In the genomic region with DNA sequence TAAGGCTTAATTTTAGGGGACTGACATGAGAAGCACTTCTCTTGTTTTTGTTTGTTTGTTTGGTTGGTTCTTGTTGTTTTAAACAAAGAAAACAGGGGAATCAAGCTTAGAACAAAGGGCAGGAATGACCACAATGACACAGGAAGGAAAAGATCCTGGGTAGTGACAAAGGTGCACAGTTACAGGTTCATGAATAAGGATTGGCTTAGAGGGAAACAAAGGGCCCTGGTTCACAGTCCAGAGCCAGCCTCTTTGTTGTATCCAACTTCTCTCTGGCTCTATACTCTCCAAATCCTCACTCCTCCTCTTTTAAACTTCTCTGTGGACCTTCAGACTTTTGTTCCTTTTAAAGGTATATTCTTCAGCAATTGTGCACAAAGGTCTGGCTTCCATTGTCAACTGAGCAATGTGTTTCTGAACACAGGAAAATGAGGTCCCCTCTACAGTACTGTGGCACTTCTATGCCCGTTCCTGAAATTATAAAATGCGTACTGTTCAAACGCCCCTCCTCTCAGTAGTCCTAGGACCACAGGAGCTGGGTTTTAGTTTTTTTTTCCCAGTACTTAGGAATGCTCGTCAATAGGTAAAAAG, we compare ENCODE assay signal across 10 mouse cellular contexts. TPM values are rescaled to one million over a fixed set of nuclear protein-coding genes. Genes with fewer than 3 reads are reported as not detected.
DNase-seq lines count a peak whose midpoint lies in the region; ATAC-seq lines count a peak whose summit lies in the region.
"Had no signal": no experiment of that assay in that cellular context is flagged by ENCODE, and none has a peak within 500 bp of the region (broad histone marks: within the 10 kb centered on the region; RNA-seq: fewer than 3 reads in every experiment).

No protein-coding gene starts in this region.

- H3K4me3 ChIP-seq in kidney, embryonic 15.5 days (replicated peaks) = peak overlapping the region; percentile 98
- 0 out of 2 replicates have a peak overlapping the region, but pooled peaks have one; percentile 98 for H3K4me3 ChIP-seq in embryonic facial prominence, embryonic 12.5 days
- peak overlapping the region; percentile 98 for H3K4me3 ChIP-seq in midbrain, embryonic 15.5 days

- no peak overlapping the region for H3K27ac ChIP-seq in kidney, embryonic 15.5 days
- no peak overlapping the region for H3K27ac ChIP-seq in embryonic facial prominence, embryonic 12.5 days
- peak overlapping the region; percentile 87; the same call in 1 of the 2 replicates for H3K27ac ChIP-seq in midbrain, embryonic 15.5 days

- no peak for DNase-seq in kidney, adult 9 months
- peak; percentile 12 for DNase-seq in induced T-regulatory cell, adult 2 months (ENCODE audit: low read depth)
- DNase-seq in thymus, adult 18-20 months = no peak
- DNase-seq in adrenal gland, adult (ENCODE audit: inconsistent age in 2 of 2, low spot score in 1 of 2) = no peak
- no peak for DNase-seq in spleen, adult 12 weeks (ENCODE audit: low spot score)
- DNase-seq: right cerebral cortex, adult 18-20 months had no signal

- no peak overlapping the region for H3K9ac ChIP-seq in kidney, embryonic 15.5 days
- peak overlapping the region; percentile 24; the same call in 1 of the 2 replicates for H3K9ac ChIP-seq in embryonic facial prominence, embryonic 12.5 days
- peak overlapping the region; percentile 82 for H3K9ac ChIP-seq in midbrain, embryonic 15.5 days

- 65% methylated on average over 4 of the region's 4 CpGs for WGBS in kidney, embryonic 15.5 days
- WGBS in embryonic facial prominence, embryonic 12.5 days = 71% methylated on average over 4 of the region's 4 CpGs
- 16% methylated on average over 4 of the region's 4 CpGs for WGBS in midbrain, embryonic 15.5 days

- ATAC-seq in kidney, embryonic 15.5 days (replicated peaks; ENCODE audit: low FRiP score) = no peak
- ATAC-seq in embryonic facial prominence, embryonic 12.5 days (ENCODE audit: insufficient number of reproducible peaks, insufficient read depth, low FRiP score, low TSS enrichment) = no peak
- no peak for ATAC-seq in midbrain, embryonic 15.5 days (replicated peaks)

- peaks cover 10% of the 10 kb centered on the region for H3K4me1 ChIP-seq in kidney, embryonic 15.5 days
- peaks cover 14% of the 10 kb centered on the region for H3K4me1 ChIP-seq in embryonic facial prominence, embryonic 12.5 days
- H3K4me1 ChIP-seq in midbrain, embryonic 15.5 days = peaks cover 20% of the 10 kb centered on the region

- no peaks in the 10 kb centered on the region for H3K36me3 ChIP-seq in kidney, embryonic 15.5 days
- no peaks in the 10 kb centered on the region for H3K36me3 ChIP-seq in embryonic facial prominence, embryonic 12.5 days
- H3K36me3 ChIP-seq in midbrain, embryonic 15.5 days (replicated peaks) = no peaks in the 10 kb centered on the region

- peak overlapping the region; percentile 60 for H3K4me2 ChIP-seq in kidney, embryonic 15.5 days
- H3K4me2 ChIP-seq in embryonic facial prominence, embryonic 12.5 days (replicated peaks) = peak overlapping the region; percentile 66
- peak overlapping the region; percentile 63 for H3K4me2 ChIP-seq in midbrain, embryonic 15.5 days

- H3K27me3 ChIP-seq in kidney, embryonic 15.5 days = no peaks in the 10 kb centered on the region
- no peaks in the 10 kb centered on the region for H3K27me3 ChIP-seq in embryonic facial prominence, embryonic 12.5 days
- no peaks in the 10 kb centered on the region for H3K27me3 ChIP-seq in midbrain, embryonic 15.5 days (replicated peaks)

- no peaks in the 10 kb centered on the region for H3K9me3 ChIP-seq in kidney, embryonic 15.5 days (replicated peaks)
- H3K9me3 ChIP-seq in embryonic facial prominence, embryonic 12.5 days = no peaks in the 10 kb centered on the region
- no peaks in the 10 kb centered on the region for H3K9me3 ChIP-seq in midbrain, embryonic 15.5 days

RNA-seq across cellular contexts. Expression of a gene that starts 1.4 kb away (rescaled TPM):
- 97.9 and 98.7 TPM in 2 replicates for polyA plus RNA-seq in kidney, embryonic 15.5 days (2015; fragmentation: Nextera tagmentation; extraction: Ambion mirVana)
- polyA plus RNA-seq in embryonic facial prominence, embryonic 12.5 days (2016; fragmentation: Nextera tagmentation; extraction: Ambion mirVana) = 98.1 and 105 TPM in 2 replicates
- polyA plus RNA-seq in midbrain, embryonic 15.5 days (2015; fragmentation: Nextera tagmentation; extraction: Ambion mirVana) = 179 and 180 TPM in 2 replicates

RNA-seq across cellular contexts. Expression of a gene that starts 1.5 kb away (rescaled TPM):
- 0.39 and 1.1 TPM in 2 replicates for polyA plus RNA-seq in kidney, embryonic 15.5 days (2015; fragmentation: Nextera tagmentation; extraction: Ambion mirVana)
- polyA plus RNA-seq in embryonic facial prominence, embryonic 12.5 days (2016; fragmentation: Nextera tagmentation; extraction: Ambion mirVana) = 0.46 and 1.1 TPM in 2 replicates
- 1.6 and 2.6 TPM in 2 replicates for polyA plus RNA-seq in midbrain, embryonic 15.5 days (2015; fragmentation: Nextera tagmentation; extraction: Ambion mirVana)
- polyA plus RNA-seq: large intestine, adult 2 months had no signal

RNA-seq across cellular contexts. Expression of a gene that starts 14.1 kb away (rescaled TPM):
- polyA plus RNA-seq in kidney, embryonic 15.5 days (2015; fragmentation: Nextera tagmentation; extraction: Ambion mirVana) = not detected in 2 replicates
- polyA plus RNA-seq in embryonic facial prominence, embryonic 12.5 days (2016; fragmentation: Nextera tagmentation; extraction: Ambion mirVana) = 0.80 and 1.7 TPM in 2 replicates
- polyA plus RNA-seq in midbrain, embryonic 15.5 days (2015; fragmentation: Nextera tagmentation; extraction: Ambion mirVana) = not detected in 2 replicates
- polyA plus RNA-seq: large intestine, adult 2 months had no signal
